Mouse (Mus musculus) olfactory bulb, adult 2 months (tissue): ENCODE data around the gene Pou6f2.

Source experiments
- CTCF ChIP-seq: fragments of 200-500 bp; IDR thresholded peaks from 2 replicates; pipeline ENCODE4 v1.5.1; 2012; ENCODE audit warnings: low read depth, mild to moderate bottlenecking, low read length, moderate library complexity; ENCODE audit not compliant: insufficient read depth
- POLR2A ChIP-seq: fragments of 200-500 bp; IDR thresholded peaks from 2 replicates; pipeline ENCODE4 v1.6.1; 2012; ENCODE audit warnings: mild to moderate bottlenecking, low read depth, low read length, moderate library complexity; ENCODE audit not compliant: insufficient read depth

GRCm38 (mm10) chr13:18309024-18309423, 88.5 kb downstream of the Pou6f2 start:
- TF ChIP-seq CTCF (no peak), POLR2A (no peak)
